Mouse (Mus musculus) cerebellum, postnatal 4 days (tissue): ENCODE measurements around the gene Ebf3.

Experiments used
- DNase-seq, 2 experiments: peaks; one replicate each; pipeline ENCODE4 v3.0.0; 2022; ENCODE audit warnings: low spot score in 2 of 2, mixed read lengths in 1 of 2

Gene Ebf3

GRCm38 (mm10) chr7:137289290-137289957, 24.8 kb downstream of the Ebf3 start:
- DNase-seq: no peak

- peak in 1 of 2 experiments; percentile 51 for DNase-seq
Observed at GRCm38 (mm10) chr7:137278171-137278570, 36.1 kb downstream of the Ebf3 start.

- no peak for DNase-seq
Observed at GRCm38 (mm10) chr7:137277713-137278112, 36.5 kb downstream of the Ebf3 start.

GRCm38 (mm10) chr7:137272252-137272651, 42.0 kb downstream of the Ebf3 start:
- no peak for DNase-seq

- no peak for DNase-seq
Observed at GRCm38 (mm10) chr7:137268452-137269155, 45.6 kb downstream of the Ebf3 start.

- DNase-seq: peak in 1 of 2 experiments; percentile 51
Observed at GRCm38 (mm10) chr7:137267441-137267840, 46.8 kb downstream of the Ebf3 start.

GRCm38 (mm10) chr7:137266575-137266974, 47.7 kb downstream of the Ebf3 start:
- no peak for DNase-seq

GRCm38 (mm10) chr7:137262330-137262729, 51.9 kb downstream of the Ebf3 start:
- no peak for DNase-seq

GRCm38 (mm10) chr7:137246213-137246872, 67.9 kb downstream of the Ebf3 start:
- DNase-seq: peak; percentile 49 to 85

GRCm38 (mm10) chr7:137244839-137245238, 69.4 kb downstream of the Ebf3 start:
- no peak for DNase-seq

GRCm38 (mm10) chr7:137240481-137240880, 73.8 kb downstream of the Ebf3 start:
- no peak for DNase-seq

GRCm38 (mm10) chr7:137239542-137240133, 74.6 kb downstream of the Ebf3 start:
- no peak for DNase-seq

- no peak for DNase-seq
Observed at GRCm38 (mm10) chr7:137237419-137237818, 76.8 kb downstream of the Ebf3 start.

- DNase-seq: no peak
Observed at GRCm38 (mm10) chr7:137223823-137224222, 90.4 kb downstream of the Ebf3 start.

- no peak for DNase-seq
Observed at GRCm38 (mm10) chr7:137222831-137223505, 91.3 kb downstream of the Ebf3 start.

GRCm38 (mm10) chr7:137221599-137221998, 92.6 kb downstream of the Ebf3 start:
- peak in 1 of 2 experiments; percentile 65 for DNase-seq

GRCm38 (mm10) chr7:137220436-137220835, 93.8 kb downstream of the Ebf3 start:
- no peak for DNase-seq

GRCm38 (mm10) chr7:137218706-137219105, 95.5 kb downstream of the Ebf3 start:
- no peak for DNase-seq

- DNase-seq: no peak
Observed at GRCm38 (mm10) chr7:137213444-137213843, 100.8 kb downstream of the Ebf3 start.

- no peak for DNase-seq
Observed at GRCm38 (mm10) chr7:137211332-137211731, 102.9 kb downstream of the Ebf3 start.

- no peak for DNase-seq
Observed at GRCm38 (mm10) chr7:137209688-137210345, 104.4 kb downstream of the Ebf3 start.
